Mouse (Mus musculus): ENCODE results near the gene Phc2.

DNA sequence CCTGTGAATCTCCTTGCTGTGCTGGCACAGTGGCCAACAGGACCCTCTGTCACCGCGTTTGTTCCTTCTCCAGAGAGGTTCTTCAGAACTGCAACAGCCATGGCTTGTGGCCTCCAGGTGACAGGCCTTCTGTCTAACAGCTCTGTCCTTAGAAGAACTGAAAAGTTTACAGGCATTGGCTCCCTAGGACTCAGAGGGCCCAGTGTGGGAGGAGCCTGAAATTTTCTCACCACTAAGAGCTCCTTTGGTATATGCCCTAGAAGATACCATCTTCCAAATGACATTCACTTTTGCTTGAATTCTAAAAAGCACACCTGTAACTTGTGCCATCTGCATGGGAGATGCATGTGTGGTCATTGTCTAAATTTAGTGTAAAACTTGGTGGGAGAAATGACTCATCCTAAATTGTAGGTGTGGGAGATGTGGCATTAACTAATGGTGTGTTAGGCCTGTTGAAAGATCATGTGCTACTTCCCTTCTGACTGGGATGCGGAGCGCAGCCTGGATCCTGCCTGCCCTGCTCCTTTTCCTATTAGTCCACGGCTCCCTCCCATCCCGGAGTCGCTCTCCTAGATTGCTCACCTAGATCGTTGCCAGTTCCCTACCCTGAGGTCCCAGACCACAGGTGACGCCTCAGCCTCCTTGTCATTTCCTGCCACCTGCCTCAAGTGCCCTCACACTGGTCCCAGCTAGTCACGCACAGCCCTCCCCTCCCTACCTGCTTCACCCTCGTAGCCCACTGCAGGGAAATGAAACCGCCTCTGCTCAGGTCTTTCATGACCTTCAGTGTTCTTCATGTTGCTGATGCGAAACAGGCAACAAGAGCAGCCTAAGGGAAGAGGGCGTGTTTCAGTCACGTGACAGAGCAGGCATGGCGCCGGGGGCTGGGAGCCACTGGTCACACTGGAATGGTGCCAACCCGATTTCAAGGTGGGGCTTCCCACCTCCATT is 80.5 kb downstream of the Phc2 start:
- no peak for TF ChIP-seq GATA1 (IDR thresholded peaks at IDR 0.05; ENCODE audit: borderline replicate concordance, low read length)
- TF ChIP-seq FLI1 (IDR thresholded peaks at IDR 0.05; ENCODE audit: low read length): no peak

Measured in megakaryocyte, embryonic 14.5 days (primary cell).